Mouse (Mus musculus) kidney, postnatal 4 days (tissue): ENCODE results near the gene Rorb.

Experiments used
- DNase-seq, 2 experiments: peaks; one replicate each; pipeline ENCODE4 v3.0.0; 2021; ENCODE audit warnings: mixed read lengths in 2 of 2

The Rorb gene

GRCm38 (mm10) chr19:18887646-18888407 lies 223.2 kb downstream of the Rorb start:
- DNase-seq, result no peak

GRCm38 (mm10) chr19:18881162-18881561 lies 229.8 kb downstream of the Rorb start:
- no peak for DNase-seq
